Mouse (Mus musculus) neural tube, embryonic 13.5 days (tissue): ENCODE results near the gene Tmem161a. TPM values are rescaled to one million over a fixed set of nuclear protein-coding genes. Genes with fewer than 3 reads are reported as not detected.

ENCODE experiments used
- ATAC-seq: fragments of 200-750 bp; cut with Nextera tagmentation; 2 replicates; pipeline ENCODE4 v1.8.0; 2017; ENCODE audit warnings: low read depth, mild to moderate bottlenecking, moderate TSS enrichment, moderate library complexity
- H3K27ac ChIP-seq: fragments of 300-500 bp; sonication (generic); replicated peaks from 2 replicates; pipeline ENCODE4 v1.5.1; 2015; ENCODE audit warnings: moderate library complexity, mild to moderate bottlenecking, inconsistent platforms
- H3K27me3 ChIP-seq: fragments of 300-500 bp; sonication (generic); 2 replicates; pipeline ENCODE4 v1.6.1; 2015; ENCODE audit warnings: mild to moderate bottlenecking, inconsistent platforms
- H3K36me3 ChIP-seq: fragments of 300-500 bp; sonication (generic); 2 replicates; pipeline ENCODE4 v1.6.1; 2015; ENCODE audit warnings: mild to moderate bottlenecking, inconsistent platforms
- H3K4me1 ChIP-seq: fragments of 300-500 bp; sonication (generic); replicated peaks from 2 replicates; pipeline ENCODE4 v1.6.1; 2015; ENCODE audit warnings: inconsistent platforms
- H3K4me2 ChIP-seq: fragments of 300-500 bp; sonication (generic); 2 replicates; pipeline ENCODE4 v1.6.1; 2015; ENCODE audit warnings: inconsistent platforms, mild to moderate bottlenecking, moderate library complexity
- H3K4me3 ChIP-seq: fragments of 300-500 bp; sonication (generic); 2 replicates; pipeline ENCODE4 v1.5.1; 2015; ENCODE audit warnings: mild to moderate bottlenecking, inconsistent platforms
- H3K9ac ChIP-seq: fragments of 300-500 bp; sonication (generic); 2 replicates; pipeline ENCODE4 v1.6.1; 2015; ENCODE audit warnings: moderate library complexity, mild to moderate bottlenecking, inconsistent platforms
- H3K9me3 ChIP-seq: fragments of 300-500 bp; sonication (generic); 2 replicates; pipeline ENCODE4 v1.6.1; 2016; ENCODE audit warnings: inconsistent platforms
- WGBS: fragments of 180-500 bp; shearing (Covaris S2); methylation state at CpG from one replicate; pipeline ENCODE4 v1.1.7; 2015; 5-methylcytosine and 5-hydroxymethylcytosine counted together
- polyA plus RNA-seq: library from polyadenylated mRNA; unstranded; fragments of >200 nt; fragmentation: Nextera tagmentation; extraction: Ambion mirVana; gene quantifications from 2 replicates; pipeline ENCODE4 v1.2.1, GENCODE M21; 2015

Gene Tmem161a
- polyA plus RNA-seq, 1 experiment from 2014 or later = 46.6 TPM

DNA sequence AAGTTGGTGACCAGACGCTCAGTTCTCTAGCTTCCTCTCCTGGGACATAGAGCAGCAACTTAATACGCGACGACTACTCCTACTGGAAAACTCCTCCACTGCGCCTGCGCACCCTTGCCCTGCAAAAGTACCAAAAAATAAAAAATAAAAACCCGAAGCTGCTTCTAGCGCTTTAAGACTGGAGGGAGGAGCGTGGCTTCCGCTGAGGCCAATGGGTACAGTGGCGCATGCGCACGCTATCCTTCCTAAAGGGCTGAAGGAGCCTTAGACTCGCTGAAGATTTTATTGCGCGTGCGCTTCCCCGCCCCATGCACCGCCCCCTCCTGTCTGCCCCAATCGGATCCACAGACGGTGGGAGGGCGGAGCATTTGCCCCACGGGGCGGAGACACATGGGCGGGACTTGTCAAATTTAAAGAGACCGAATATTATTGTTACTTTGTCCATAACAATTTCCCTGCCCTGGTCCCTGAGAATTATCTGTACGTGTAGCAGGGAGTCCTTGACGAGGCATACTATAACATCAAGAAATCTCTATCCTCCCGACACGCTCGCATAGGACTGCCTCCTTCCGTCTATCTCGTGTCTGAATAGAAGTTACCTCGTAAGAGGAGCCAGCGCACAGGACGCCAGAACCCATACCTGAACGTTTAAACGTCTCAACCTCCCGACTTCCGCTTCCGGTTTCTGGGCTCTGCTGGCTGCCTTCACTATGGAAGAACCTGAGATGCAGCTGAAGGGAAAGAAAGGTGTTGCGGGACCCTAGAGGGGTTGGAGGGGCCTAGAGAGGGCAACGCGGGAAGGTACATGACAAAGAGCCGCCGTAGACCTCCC, 32.9 kb upstream of the Tmem161a start, which contains the start of the genes Rfxank, Borcs8 and Mef2b:
Gene Rfxank (minus strand): TSS at position 129 of the 832 bp plus-strand sequence.
Gene Borcs8 (plus strand): TSS at position 474 of the 832 bp plus-strand sequence.
Gene Mef2b (plus strand): TSS at position 686 of the 832 bp plus-strand sequence.
- Histone ChIP-seq H3K4me2 (peak within 1 kb of the TSS; percentile 89), H3K36me3 (peaks cover 51% of the 10 kb centered on the region)
- ATAC-seq = peak; percentile 97

DNA sequence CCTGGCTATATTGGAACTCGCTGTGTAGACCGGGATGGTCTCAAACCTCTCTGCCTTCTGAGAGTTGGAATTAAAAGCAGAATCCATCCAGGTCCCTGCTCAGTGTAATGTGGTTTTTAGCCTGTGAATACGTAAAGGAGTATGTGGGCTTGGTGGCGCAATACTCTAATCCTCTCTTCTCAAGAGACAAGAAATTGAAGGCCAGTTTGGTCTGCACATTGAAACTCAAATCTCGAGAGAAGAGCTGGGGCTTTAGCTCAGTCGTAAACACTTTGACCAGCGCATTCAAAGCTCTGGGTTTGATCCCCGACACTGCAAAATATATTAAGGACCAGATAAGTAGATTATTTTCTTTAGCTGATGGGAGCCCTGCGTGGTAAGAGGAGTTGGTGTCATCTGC, 32.2 kb upstream of the Tmem161a start:
- Histone ChIP-seq H3K27me3 (no peaks in the 10 kb centered on the region), H3K27ac (peak overlapping the region; percentile 85), H3K4me2 (peak overlapping the region; percentile 89), H3K36me3 (peaks cover 51% of the 10 kb centered on the region), H3K4me1 (peaks cover 24% of the 10 kb centered on the region), H3K9ac (peak overlapping the region; percentile 86), H3K4me3 (peak overlapping the region; percentile 72), H3K9me3 (no peaks in the 10 kb centered on the region)
- 11% methylated on average over 9 of the region's 9 CpGs for WGBS
- peak; percentile 1; the same call in 1 of the 2 replicates for ATAC-seq

More for the DNA sequence above, 32.9 kb upstream of the Tmem161a start, which contains the start of the genes Rfxank, Borcs8 and Mef2b:
- whole genome bisulfite sequencing = under 1% methylated on average over 46 of the region's 46 CpGs
- peaks cover 24% of the 10 kb centered on the region for H3K4me1 ChIP-seq
- no peaks in the 10 kb centered on the region for H3K9me3 ChIP-seq
- H3K27ac ChIP-seq = peak within 1 kb of the TSS; percentile 85
- peak within 1 kb of the TSS; percentile 72 for H3K4me3 ChIP-seq
- no peaks in the 10 kb centered on the region for H3K27me3 ChIP-seq
- H3K9ac ChIP-seq = peak within 1 kb of the TSS; percentile 86

- no peak for ATAC-seq
- no peak overlapping the region for H3K4me3 ChIP-seq
- no peak overlapping the region for H3K4me2 ChIP-seq
- H3K27me3 ChIP-seq = no peaks in the 10 kb centered on the region
- H3K27ac ChIP-seq = no peak overlapping the region
- H3K9ac ChIP-seq = no peak overlapping the region
- H3K9me3 ChIP-seq = no peaks in the 10 kb centered on the region
- peaks cover 45% of the 10 kb centered on the region for H3K36me3 ChIP-seq
- WGBS = 83% methylated on average over 7 of the region's 7 CpGs
- peaks cover 9% of the 10 kb centered on the region for H3K4me1 ChIP-seq
Measured at GRCm38 (mm10) chr8:70147678-70148607, 24.2 kb upstream of the Tmem161a start.

- peaks cover 22% of the 10 kb centered on the region for H3K36me3 ChIP-seq
- peak overlapping the region; percentile 17; the same call in 1 of the 2 replicates for H3K9ac ChIP-seq
Measured at GRCm38 (mm10) chr8:70150158-70150557, 22.0 kb upstream of the Tmem161a start.

DNA sequence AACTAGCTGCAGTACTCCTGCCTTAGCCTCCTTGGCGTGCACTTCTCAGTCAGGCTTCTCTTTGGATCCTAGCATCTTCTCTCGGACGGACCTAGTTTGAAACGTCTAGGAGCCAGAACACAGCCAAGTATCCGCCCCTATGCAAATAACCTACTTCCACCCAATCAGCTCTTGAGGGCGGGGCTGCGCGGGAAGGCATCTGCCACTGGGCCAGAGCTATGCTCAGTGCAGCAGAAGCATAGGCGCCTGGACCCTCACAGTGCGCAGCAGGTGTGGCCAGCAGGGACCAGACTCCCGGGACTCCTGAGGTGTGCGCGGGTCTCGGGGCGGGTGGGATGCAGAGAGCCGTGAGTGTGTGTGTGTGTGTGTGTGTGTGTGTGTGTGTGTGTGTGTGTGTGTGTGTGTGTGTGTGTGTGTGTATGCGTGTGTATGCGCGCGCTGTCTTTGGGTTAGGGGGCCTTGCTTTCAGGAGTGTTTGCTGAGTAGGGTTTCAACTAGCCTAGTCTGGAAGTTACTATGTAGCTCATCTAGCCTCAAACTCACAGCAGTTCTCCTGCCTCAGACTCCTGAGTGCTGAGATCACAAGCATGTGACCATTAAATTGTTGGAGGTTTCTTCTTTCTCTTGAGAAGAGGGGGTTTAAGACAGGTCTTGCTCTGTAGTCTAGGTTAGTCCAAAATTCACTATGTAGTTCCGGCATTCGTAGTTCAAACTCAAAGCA, 19.5 kb upstream of the Tmem161a start:
- Histone ChIP-seq H3K4me2 (peak overlapping the region; percentile 36), H3K36me3 (no peaks in the 10 kb centered on the region), H3K27me3 (no peaks in the 10 kb centered on the region), H3K27ac (no peak overlapping the region), H3K9ac (no peak overlapping the region), H3K9me3 (no peaks in the 10 kb centered on the region), H3K4me3 (no peak overlapping the region), H3K4me1 (peaks cover 9% of the 10 kb centered on the region)
- peak; percentile 86 for ATAC-seq
- 18% methylated on average over 19 of the region's 22 CpGs for whole genome bisulfite sequencing

More at GRCm38 (mm10) chr8:70150158-70150557, 22.0 kb upstream of the Tmem161a start:
- ATAC-seq = no peak
- 16% methylated on average over 13 of the region's 13 CpGs for WGBS
- Histone ChIP-seq H3K4me1 (peaks cover 9% of the 10 kb centered on the region), H3K27ac (no peak overlapping the region), H3K9me3 (no peaks in the 10 kb centered on the region), H3K4me3 (no peak overlapping the region), H3K27me3 (no peaks in the 10 kb centered on the region), H3K4me2 (no peak overlapping the region)

GRCm38 (mm10) chr8:70157240-70157800, 14.8 kb upstream of the Tmem161a start:
- no peak overlapping the region for H3K9ac ChIP-seq
- H3K9me3 ChIP-seq = no peaks in the 10 kb centered on the region
- no peak for ATAC-seq
- H3K4me1 ChIP-seq = peaks cover 12% of the 10 kb centered on the region
- H3K36me3 ChIP-seq = no peaks in the 10 kb centered on the region
- H3K4me3 ChIP-seq = no peak overlapping the region
- H3K27me3 ChIP-seq = no peaks in the 10 kb centered on the region
- WGBS = 92% methylated on average over 1 of the region's 1 CpGs
- H3K27ac ChIP-seq = no peak overlapping the region
- no peak overlapping the region for H3K4me2 ChIP-seq

DNA sequence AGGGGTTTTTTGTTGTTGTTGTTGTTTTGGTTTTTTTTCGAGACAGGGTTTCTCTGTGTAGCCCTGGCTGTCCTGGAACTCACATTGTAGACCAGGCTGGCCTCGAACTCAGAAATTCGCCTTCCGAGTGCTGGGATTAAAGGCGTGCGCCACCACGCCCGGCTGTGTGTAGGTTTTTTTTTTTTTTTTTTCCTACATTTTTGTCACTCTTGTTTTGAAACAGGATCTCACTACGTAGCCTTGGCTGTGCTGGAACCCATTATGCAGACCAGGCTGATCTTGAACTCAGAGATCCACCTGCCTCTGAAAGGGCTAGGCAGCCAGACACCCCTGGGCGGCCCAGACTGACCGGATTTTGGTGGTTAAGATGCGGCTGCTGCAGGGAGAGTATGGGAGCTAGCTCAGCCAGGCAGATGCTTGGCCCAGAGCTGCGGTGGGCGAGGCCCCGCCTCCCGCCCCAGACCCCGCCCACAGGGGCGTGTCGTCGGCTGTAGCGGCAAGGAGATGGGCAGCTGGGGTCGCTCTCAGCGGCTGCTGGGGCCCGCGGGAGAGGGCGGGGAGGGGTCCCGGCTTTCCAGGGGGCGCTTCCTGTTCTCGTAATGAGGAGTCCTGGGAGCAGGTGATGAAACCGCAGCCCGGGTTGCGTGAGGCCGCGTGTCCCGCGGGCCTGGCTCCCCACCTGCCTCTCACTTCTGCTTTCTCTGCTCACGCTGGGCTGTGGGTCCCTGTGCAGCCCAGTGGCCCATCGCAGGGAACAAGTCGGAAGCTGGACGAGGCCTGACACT, 13.9 kb upstream of the Tmem161a start:
- Histone ChIP-seq H3K9me3 (no peaks in the 10 kb centered on the region), H3K36me3 (no peaks in the 10 kb centered on the region), H3K4me1 (peaks cover 7% of the 10 kb centered on the region), H3K27ac (peak overlapping the region; percentile 35; the same call in 1 of the 2 replicates), H3K4me2 (peak overlapping the region; percentile 69), H3K4me3 (peak overlapping the region; percentile 47), H3K9ac (peak overlapping the region; percentile 63), H3K27me3 (no peaks in the 10 kb centered on the region)
- peak; percentile 92 for ATAC-seq
- WGBS = 14% methylated on average over 40 of the region's 40 CpGs

GRCm38 (mm10) chr8:70159211-70159610, 12.9 kb upstream of the Tmem161a start:
- WGBS = 89% methylated on average over 4 of the region's 4 CpGs
- Histone ChIP-seq H3K27ac (no peak overlapping the region), H3K36me3 (no peaks in the 10 kb centered on the region), H3K9ac (no peak overlapping the region), H3K4me3 (no peak overlapping the region), H3K27me3 (no peaks in the 10 kb centered on the region), H3K4me1 (peaks cover 7% of the 10 kb centered on the region), H3K9me3 (no peaks in the 10 kb centered on the region), H3K4me2 (no peak overlapping the region)
- ATAC-seq = no peak

DNA sequence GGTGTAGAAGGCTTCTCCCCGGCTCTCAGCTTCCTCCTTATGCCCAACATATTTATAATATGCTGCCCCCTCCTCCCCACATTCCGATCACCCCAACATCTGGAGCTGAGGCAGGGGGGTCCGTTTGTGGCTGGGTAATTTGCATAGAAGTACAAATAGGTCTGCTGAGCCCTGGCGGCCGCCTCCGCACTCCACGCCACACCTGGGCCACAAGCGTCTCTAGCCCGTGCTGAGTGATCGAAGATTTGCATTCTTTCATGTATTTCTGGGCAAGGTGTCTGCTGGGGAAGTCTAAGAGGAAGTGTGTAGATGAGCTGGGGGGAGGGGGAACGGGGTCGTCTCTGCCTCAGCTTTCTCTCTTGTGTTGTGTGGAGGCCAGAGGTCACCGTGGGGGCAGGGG, 12.1 kb upstream of the Tmem161a start:
- no peak for ATAC-seq

DNA sequence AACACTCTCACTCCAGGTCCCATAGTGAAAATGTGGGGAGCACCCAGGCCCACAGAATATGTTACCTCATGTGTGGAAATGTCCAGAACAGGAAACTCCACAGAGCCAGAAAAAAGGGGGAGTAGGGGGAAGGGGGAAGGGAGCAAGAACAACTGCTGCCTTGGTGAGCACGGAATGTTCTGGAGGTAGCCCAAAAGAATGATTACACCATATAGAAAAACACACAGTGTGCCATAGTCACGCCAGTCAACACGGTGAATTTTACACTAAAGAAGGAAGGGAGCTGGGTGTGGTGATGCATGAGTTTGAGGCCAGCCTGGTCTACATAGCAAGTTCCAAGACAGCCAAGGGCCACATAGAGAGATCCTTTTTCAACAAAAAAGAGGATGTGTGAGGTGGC, 8.8 kb upstream of the Tmem161a start:
- no peak overlapping the region for H3K9ac ChIP-seq
- H3K27ac ChIP-seq = no peak overlapping the region
- ATAC-seq = no peak
- H3K4me3 ChIP-seq = no peak overlapping the region
- no peaks in the 10 kb centered on the region for H3K36me3 ChIP-seq
- peaks cover 23% of the 10 kb centered on the region for H3K27me3 ChIP-seq
- H3K4me1 ChIP-seq = peaks cover 14% of the 10 kb centered on the region
- 85% methylated on average over 3 of the region's 3 CpGs for WGBS
- H3K4me2 ChIP-seq = no peak overlapping the region
- no peaks in the 10 kb centered on the region for H3K9me3 ChIP-seq

More for the DNA sequence above, 12.1 kb upstream of the Tmem161a start:
- Histone ChIP-seq H3K27me3 (peaks cover 2% of the 10 kb centered on the region), H3K9me3 (no peaks in the 10 kb centered on the region), H3K36me3 (no peaks in the 10 kb centered on the region), H3K4me2 (no peak overlapping the region), H3K27ac (no peak overlapping the region), H3K4me1 (peaks cover 7% of the 10 kb centered on the region), H3K4me3 (no peak overlapping the region), H3K9ac (no peak overlapping the region)
- 67% methylated on average over 13 of the region's 13 CpGs for WGBS
